Mouse (Mus musculus) mouse embryonic stem cell (cell line): ENCODE measurements around the gene Kcnc4.

Experiments used
- in situ Hi-C, 2 experiments: fragments of 300-500 bp; cut with MboI; formaldehyde crosslinking; loops; 1 replicate in 1 of 2; 3 replicates in 1 of 2; pipeline ENCODE4 v1.14.3; 2019 to 2020; ENCODE audit warnings: low sequenced_read_pairs in 2 of 2, low pct_unique_long_range_greater_than_20kb in 1 of 2, mixed read lengths in 1 of 2; ENCODE audit not compliant: unreplicated experiment in 1 of 2

Gene Kcnc4

DNA sequence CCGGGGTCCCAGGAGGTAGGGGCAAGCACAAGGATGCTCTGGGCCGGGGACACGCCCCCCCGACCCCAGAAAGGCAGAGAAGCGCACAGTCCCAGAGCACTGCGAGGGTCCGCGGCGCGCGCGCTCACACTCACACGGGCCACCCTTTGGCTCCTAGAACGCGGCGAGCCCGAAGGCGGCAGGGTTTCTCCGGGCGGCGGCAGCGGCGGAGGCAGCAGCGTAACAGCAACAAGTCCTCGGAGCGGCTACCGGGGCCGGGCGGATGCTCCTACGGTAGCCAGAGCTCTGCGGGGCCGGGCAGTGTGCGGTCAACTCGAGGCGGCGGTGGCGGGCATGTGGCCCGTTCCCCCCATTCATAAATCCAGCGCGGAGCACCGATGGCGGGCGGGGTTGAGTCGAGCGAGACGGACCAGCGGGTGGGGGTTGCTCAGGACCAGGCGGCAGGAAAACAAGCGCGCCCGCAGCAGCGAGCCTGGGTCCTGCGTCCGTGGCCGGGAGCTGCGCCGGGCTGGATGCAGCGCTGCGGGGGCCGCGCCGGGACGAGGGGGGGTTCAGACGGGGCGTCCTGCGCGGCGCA is at the start of gene Kcnc4:
Kcnc4 (minus strand) TSS at position 357 of the 577 bp plus-strand sequence.
- in situ Hi-C loops: loop anchor here in 1 of 2 experiments (5.0 kb wide), 1 partner anchor 107 kb away; no protein-coding TSS in a partner anchor

DNA sequence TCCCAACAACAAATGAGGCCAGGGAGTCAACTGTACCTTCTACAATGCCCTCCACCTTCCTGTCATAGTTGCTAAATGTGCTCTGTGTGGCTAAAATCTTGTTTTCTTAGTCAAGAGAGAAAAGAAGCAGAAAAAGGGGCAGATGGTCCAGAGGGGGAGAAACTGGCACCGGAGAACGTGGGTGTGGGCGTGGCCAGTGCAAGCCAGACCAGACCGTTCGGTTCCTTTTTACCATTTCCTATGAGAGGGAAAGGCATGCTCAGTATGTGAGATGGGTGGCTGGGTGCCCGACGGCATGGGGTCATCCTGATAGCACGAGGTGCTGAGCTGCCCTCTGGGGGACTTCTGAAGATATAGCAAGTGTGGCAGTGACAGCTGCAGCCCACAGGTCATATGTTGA is 49.3 kb upstream of the Kcnc4 start:
- in situ Hi-C loops: no loop called here

DNA sequence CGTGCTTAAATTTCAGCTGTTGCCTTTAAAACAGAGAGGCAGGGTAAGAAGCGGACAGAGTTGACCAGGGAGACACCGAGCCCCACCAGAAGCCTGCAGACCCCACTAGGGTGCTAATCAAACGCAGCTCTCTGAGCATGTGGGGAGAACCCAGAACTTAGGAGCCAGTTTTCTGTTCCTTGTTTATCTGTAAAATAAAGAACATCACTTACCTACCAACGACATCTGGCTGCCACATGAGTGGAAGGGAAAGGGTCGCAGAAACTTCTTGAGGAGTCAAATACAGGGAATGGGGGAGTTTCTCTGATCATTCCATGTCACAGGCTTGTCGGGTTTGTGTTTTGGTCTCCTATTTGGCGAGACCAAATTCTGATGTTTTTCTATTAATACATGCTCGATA is 48.6 kb upstream of the Kcnc4 start:
- in situ Hi-C loops: no loop called here

DNA sequence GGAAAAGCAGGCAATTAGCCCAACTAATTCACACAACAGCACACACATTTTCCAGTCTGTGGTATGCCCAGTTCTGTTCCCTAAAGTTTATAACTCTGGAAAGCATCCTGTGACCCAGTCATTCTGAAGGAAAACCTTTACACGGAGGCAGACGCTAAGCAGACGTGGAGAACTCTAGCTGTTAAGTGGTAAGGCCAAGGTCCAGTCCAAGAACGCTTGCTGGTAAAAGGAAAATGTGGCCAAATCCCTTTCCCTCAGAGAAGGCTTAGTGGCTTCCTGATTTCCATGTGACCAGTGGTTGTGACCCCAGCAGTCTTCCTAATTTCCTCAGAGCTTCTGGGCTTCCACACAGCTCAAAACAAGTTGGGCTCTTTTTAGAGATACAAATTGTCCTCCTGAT is 47.2 kb upstream of the Kcnc4 start:
- in situ Hi-C loops: no loop called here

DNA sequence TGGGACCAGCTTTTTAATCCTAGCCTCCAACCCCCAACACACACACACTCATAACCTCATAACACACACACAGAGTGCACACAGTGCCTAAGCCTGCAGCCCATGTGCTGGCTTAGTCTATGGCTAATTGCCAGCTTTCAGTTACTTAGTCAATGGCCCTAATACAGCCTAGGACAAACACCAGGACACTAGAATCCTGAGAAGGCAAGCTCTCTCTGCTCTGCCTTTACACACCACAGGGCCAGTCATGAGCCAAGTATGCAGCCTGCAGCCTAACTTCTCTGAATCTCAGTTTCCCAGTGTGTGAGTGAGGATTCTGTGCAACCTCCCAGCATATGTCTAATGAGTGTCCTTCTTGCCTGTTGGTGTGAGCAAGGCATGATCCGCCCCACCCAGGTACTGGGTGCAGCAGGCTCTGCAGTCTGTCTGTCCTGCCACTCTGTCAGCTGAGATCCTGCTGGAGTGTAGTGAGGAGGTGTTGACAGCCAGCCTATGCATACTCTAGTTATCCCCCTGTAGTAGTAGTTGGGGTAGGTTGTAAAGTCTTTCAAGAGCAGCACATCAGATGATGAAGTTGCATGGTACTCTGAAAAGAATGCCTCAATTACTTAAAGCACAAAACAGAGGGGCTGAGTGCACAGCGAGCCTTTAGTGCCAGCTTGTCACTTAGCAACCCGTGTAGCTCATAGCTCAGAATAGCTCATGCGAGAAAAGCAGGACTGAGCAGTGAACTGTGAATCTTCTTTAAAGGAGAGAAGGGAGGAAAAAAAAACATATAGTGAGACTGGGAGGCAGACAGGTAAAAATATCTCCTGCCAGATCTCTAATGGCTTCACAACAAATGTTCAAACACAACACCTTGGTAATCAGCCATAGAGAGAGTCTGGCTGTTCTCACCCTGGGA is 46.4 kb upstream of the Kcnc4 start:
- in situ Hi-C loops: no loop called here

DNA sequence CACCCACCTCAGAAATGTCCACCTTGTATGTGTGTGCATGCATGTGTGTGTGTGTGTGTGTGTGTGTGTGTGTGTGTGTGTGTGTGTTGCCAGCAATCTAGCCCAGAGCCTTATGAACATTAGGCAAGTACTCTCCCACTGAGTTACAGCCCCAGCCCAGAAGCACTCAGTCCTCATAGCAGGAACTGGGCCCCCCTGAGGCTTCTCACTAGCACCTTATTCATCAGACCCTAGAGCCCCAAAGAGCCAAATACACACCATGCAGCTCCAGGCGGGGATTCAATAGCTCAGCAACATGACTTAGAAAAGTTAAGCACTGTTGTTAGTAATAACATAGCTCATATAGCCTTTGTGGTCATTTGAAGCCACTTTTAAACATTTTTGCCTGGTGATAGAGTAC is 45.2 kb upstream of the Kcnc4 start:
- in situ Hi-C loops: no loop called here

DNA sequence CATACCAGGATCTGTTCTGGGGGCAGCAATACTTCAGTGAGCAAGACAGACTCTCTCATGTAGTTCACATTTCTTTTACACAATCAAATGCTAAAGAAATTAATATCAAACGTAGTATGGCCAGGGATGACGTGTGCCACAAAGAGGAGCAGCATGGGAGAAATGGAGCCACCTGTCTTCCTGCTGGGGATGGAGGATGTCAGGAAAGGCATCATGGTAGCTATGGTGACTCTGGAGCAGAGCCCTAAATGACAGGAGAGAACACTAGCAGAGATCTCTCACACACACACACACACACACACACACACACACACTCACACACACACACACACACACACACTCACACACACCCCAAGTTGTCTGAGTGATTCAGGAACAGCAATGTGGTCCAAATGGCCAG is 44.4 kb upstream of the Kcnc4 start:
- in situ Hi-C loops: no loop called here

DNA sequence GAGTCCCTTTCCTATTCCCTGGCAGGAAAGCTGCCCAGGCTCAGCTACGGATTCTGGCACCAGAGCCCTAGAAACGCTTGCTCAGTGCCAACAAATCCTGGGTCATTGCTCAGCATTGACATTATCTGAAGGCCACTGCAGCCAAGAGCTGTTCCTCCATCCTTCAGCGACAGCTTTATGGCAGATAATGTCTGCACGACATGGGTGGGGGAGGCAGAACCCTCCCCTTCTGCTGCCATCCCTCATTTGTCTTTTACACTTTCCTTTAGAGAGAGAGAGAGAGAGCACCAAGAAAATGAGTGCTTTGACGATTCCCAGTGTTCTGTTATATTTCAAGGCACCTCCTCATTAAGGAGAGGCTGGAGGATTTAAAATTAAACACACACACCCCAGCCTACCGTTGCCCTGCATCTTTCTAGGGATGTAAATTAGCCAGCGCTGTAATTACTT is 42.4 kb upstream of the Kcnc4 start:
- in situ Hi-C loops: no loop called here

DNA sequence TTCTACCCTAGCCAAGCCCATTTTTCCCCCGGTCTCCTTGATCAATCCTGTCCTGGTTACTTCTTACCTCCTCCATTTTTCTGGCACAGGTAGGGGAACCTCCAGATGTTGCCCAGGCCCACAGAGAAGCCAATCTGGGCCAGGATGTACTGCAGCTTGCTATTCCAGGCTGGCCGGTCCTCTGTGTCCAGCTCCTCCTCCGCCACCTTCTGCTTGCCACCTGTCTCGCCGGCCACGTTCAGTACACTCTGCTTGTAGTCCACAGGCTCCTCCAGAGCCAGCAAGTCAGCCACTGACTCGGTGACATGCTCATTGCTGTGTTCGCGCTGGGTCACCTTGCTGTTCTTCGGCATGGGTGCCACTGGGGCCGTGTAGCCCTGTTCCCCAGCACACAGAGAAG is 40.9 kb upstream of the Kcnc4 start:
- in situ Hi-C loops: no loop called here

DNA sequence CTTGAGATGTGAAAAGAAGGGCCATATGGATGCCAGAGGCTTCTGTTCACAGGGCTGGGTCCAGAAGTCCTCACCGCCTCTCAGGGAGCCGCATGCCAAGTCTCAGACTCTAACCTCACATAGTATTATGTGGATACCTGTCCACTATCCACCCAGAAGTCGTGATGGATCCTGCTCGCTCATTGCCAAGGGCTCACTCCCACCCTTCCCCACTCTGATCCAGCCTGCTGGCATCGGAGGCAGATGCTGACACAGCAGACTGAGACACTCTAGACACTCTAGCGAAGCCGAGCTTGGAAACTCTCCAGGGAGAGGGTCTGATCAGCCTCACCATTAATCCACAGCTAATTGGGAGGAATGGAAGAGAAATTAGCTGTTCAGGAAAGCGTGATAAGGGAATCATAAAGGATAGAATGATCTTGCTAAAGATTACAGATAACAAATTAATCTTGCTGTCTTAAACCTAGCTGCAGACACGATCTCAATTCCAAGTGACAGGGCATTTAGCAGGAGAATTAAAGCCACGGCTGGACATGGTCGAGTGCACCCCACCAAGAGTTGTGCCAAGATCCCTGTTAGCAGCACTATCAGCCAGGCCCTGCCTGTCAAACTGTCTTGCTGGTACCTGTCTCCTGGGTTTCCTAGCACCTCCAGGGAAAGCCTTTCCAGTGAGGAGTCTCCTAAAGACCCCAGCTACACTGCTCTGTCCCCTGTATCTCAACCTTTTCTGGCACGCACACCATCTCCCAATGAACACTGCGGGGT is 36.9 kb upstream of the Kcnc4 start:
- in situ Hi-C loops: no loop called here

DNA sequence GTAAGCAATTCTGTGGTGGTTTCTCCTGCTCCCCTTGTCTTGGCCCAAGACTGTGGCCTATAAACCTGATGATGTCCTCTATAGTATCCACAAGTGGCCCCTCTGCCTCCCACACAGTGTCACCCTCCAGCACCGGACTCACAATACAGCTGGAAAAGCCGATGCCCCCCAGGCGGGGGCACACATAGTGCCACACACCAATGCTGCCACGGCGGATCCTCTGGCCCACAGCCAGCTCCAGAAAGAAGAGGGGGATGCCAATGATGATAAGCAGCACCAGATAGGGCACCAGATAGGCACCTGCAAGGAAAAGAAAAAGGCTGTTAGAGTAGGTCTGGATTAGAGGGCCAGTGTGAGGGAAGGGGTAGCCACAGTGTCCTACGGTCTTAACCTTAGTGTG is 36.2 kb upstream of the Kcnc4 start:
- in situ Hi-C loops: no loop called here

DNA sequence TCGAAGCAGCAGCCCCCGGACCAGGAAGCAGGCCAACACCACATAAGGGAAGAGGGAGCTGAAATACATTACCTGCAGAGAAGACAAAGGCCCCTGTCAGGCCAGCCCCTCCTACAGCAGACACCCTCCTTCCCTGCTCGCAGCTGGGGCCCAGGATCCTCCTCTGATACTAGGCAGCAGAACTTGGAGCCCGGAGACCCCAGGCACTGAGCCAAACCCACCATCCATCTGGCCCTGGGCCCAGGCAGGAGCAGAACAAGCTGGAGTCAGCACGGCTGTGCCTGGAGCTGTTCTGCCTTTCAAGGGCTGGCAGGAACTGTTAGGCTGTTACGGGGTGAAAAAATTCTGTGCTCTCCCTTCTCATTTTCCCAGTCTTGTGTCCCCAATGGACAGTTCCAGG is 32.1 kb upstream of the Kcnc4 start:
- in situ Hi-C loops: no loop called here

DNA sequence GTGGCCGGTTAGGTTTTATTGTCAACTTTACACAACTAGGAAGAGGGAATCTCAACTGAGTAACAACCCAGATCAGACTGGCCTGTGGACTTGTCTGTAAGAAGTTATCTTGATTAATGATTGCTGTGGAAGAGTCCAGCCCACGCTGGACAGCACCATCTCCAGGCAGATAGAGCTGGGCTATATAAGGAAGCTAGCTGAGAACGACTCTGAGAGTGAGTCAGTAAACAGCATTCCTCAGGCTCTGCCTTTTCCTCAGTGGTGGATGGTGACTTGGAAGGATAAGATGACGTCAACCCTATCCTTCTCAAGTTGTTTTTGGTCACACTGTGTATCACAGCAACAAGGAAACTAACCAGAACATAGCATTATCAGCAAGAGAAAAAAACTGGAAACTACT is 29.3 kb upstream of the Kcnc4 start:
- in situ Hi-C loops: no loop called here

DNA sequence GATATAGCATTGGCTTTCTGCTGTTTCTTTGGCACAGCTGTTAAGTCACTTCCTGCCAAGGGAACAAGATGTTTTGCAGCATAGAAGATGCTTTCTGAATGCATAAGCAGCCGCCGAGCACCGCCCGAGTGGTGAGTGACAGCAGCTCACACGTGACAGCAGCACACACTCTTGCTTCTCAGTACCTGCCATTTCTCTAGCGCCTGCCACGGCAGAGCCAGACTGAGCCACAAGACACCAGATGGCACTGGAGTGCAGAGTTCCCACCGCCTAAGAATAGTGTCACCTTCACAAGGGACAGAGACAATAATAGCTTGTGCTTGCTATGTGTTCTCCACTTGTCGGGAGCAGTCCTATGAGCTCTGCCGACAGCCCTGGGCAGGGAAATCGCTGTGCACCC is 23.9 kb upstream of the Kcnc4 start:
- in situ Hi-C loops: no loop called here

DNA sequence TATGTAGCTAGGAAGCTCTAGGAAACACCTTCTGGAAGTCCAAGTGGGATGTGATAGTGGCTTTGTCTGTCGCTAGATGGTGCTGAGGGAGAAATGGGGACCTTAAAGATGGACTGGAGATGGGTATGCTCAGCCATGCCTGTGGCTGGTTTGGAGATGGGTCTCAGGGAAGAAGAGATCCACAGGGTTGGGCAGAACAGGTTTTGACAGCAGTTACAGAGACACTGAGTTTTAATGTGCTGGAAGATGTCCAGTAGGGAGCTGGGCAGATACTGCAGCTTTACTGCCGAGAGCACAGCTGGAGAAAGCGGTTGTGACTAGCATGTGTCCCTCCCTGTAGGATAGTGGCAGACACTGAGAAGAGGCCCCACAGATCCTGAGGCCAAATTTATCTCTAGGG is 21.3 kb upstream of the Kcnc4 start:
- in situ Hi-C loops: no loop called here

DNA sequence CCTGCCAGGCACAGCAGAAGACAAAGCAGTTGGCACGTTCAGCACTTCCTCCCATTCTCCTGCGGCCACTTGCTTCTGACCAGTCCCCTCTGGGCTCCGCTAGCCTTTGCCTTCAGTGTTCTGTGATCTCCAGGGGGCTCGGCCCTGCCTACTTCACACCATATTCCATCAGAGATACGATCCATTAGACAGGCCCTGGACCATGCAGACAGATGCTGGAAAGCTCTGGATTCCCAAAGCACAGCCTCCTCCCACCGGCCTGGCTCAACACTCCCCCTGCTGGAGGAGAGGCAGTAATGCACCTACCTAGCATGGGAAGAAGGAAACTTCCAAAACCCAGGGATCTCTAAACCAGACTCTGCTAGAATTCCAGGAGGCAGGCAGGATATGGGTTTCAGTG is 12.8 kb upstream of the Kcnc4 start:
- in situ Hi-C loops: no loop called here

DNA sequence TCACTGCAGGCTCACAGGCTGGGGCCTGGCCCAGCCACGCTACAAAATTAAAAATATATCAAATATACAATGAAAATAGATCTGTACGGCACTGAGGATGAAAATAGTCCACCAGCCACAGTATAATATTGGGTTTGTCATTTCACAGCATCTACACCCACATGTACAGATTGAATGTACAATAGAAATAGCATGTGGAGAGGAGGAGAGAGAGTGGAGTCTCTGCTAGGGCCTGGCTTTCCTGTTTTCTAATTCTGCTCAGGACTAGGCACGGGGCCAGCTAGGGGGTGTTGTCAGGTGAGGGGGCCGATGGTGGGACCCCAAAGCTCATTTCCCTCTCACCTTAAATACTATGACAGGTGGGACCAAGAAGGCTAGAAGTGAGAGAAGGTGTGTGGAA is 9.7 kb upstream of the Kcnc4 start:
- in situ Hi-C loops: loop anchor here in 1 of 2 experiments (10.0 kb wide), 1 partner anchor 224 kb away; no protein-coding TSS in a partner anchor

DNA sequence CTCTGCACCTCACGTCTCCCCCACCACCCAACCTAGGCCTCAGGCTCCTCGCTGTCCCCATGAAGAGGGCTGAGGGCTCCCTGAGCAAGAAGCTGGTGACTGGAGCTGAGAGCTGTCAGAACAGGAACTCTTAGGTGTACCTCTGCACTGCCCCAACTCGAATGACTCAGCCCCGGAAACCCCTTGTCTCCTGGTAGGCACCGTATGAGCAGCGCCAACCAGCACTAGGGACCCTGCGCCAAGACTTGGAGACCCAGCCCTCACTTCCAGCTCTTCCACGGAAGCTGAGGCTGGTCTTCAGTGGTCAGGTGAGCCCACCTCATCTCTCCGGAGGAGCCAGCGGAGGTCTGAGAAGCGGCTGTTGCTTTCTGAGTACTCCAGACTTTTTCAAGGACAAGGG is 8.8 kb upstream of the Kcnc4 start:
- in situ Hi-C loops: loop anchor here in 1 of 2 experiments (10.0 kb wide), 1 partner anchor 223 kb away; no protein-coding TSS in a partner anchor

DNA sequence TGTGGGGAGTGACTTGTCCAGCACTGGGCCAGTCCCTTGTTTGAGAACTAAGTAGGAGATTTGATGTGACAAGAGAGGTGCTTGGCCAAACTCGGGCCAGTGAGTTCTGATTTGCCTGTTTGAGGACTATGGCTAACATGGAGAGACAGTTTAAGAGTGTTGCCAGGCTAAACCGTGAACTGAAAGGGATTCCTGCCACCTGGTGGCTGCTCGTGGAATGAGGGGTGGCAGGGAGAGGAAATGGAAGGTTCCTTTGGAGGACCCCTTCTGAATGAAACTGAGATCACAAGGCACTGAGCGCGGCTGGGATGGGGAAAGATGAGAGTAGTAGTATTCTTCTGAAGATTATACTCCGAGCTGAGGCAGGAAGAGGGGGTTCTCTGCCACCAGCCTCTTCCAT is 7.2 kb upstream of the Kcnc4 start:
- in situ Hi-C loops: loop anchor here in 1 of 2 experiments (10.0 kb wide), 1 partner anchor 222 kb away; no protein-coding TSS in a partner anchor
